Mouse (Mus musculus): ENCODE measurements around the gene Gm49601. TPM values are rescaled to one million over a fixed set of nuclear protein-coding genes. Genes with fewer than 3 reads are reported as not detected.

Gene Gm49601
- total RNA-seq, 4 experiments from 2014 or later: 3.6 to 8.5 (median 5.6) TPM

DNA sequence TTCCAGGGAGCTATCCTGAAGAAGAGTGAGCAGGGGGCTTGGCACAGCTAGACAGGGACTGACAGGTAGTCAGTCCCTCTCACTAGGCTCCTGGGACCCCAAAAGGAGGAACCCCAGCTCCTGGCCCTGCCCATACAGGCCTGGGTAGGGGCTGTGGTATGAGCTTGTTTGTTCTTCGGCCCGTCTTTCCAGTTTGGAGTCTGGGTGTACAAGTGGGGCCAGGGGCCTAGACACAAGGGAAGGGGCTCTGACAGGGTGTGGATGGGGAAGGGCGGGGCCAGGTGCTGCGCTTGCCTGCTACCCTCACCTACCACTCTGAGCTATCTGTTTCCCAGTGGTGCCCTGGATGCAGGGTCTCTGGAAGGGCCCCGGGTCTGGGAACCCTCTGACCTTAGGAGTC, 20.5 kb downstream of the Gm49601 start:
- no peak for DNase-seq

DNA sequence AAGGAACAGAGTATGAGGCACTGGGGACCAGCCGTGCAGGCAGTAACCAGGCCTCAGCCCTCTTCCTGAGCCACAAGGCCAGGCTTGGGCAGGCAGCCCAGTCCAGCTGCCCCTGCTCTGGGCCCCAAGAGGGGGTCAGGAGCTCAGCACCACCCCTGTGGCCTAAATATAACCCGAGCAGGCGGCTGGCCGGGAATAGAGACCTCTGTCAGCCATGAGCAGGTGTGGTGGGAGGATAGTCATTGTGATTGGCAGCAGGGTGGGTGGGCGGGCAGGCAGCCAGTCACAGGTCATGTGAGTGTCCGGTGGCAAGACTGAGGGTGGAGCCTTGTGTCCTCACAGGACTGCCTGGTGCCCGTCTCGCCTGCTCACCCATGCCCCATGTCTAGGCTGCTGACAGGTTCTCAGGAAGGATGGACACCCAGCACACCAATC, 21.9 kb downstream of the Gm49601 start:
- DNase-seq: no peak

DNA sequence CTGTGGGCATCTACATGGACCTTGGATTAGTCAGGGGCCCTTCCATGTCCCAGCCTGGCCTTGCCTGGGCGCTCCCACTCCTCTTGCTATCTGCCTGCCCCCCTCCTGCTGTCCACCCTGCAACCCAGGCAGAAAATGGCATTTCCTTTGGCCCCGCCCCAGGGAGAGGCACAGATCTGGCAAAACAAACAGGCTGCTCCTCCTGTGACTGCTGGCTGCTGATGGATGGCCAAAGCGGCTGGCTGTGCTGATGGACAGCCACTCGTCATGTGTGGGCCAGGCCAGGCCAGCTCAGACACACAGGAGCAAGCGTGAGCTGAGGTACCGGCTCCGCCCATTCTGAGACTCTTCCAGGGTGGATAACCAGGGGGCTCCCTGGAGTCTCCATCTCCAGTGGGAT, 24.8 kb downstream of the Gm49601 start:
- DNase-seq: no peak

DNA sequence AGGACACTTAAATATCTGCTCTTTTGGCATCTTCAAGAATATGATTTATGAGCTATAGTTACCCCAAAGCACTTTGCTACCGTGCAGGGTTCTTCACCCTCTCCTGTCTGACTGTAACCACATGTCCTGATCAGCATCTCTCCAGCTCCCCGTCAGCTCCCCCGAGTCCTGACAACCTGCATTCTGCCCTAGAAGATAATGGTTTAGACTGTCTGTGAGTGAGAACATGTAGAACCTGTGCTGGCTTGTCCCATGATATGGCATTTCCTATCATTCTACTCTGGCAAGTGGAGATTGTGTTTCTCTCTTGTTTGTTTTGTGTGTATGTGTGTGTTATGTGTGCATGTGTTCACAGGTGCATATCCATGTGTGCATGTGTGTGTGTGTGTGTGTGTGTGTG, 28.2 kb downstream of the Gm49601 start:
- DNase-seq: no peak

DNA sequence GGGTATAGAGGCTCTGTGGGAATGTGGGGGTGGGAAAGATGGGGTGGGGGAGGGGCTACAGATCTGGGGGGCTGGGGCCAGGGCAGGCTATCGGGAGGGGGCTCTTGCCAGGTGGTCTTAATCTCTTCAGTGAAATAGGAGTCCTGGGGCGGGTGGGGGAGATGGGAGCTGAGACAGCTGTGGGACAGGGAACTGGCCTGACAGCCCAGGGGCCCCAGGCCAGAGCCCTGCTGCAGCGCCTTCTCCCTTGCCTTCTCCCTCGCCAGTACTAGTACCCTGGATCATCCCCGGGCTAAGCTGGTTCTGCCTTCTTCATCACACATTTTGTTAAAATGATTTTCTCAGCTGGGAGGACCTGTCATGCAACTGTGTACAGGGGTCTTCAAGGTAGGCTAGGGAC, 30.0 kb downstream of the Gm49601 start:
- DNase-seq: no peak

DNA sequence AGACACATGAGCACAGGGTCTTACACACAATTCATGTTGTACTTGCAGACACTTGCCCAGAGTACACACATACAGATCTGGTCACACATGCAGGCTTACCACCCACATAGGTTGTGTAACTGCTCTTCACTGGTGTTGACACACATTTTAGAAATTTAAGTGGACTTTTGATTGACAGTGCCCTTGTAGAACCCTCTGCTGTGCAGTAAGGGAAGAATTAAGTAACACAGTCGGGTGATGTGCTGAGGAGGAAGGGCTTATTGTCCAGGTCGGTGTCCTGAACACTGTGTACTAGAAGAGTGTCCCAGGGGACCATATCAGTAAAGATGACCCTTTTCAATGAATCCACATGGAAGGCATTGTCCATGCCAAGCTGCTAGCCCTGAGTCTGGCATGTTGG, 32.3 kb downstream of the Gm49601 start:
- no peak for DNase-seq

DNA sequence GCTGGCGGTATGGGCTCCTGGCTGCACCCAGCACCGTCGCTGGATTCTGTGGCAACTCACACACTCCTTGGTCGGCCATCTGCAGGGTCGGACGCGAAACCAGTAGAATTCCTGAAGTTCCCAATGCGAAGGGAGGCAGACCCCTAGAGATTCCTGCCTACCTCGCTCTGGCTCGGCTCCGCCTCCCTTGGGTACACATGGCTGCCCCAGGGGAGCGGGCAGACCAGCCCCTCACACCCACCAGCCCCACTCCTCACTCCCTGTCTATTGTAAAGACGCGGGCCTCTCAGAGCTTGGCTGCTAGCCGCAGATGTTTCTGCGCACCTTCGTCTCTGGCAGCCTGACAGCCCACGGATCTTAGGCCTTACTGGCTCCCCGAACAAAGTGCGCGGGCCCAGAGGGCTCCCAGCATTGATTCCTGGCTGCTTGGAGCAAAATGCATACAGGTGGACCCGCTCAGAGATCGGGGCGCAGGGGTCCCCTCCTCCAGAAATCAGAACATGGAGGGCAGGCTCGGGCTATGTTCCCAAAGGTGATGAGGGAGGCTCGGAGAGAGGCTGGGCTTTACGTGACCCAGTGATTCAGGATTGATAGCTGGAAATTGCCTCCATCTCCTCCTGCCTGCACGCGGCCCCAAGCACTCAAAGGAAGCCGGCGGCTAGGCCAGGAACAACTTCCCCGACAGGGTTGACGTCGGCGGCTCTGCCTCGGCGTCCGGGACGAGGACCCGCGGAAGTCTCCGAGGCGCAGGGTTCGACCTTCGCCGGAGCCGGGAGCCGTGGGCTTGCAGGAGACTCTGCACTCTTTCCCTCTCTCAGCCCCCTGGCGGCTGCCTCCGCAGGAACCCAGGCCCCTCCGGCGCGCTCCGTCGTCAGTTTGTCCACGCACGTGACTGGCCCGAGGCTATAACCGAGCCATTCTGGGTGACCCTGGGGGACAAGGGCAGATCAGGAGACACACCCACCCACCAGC, 34.9 kb downstream of the Gm49601 start:
- no peak for DNase-seq

DNA sequence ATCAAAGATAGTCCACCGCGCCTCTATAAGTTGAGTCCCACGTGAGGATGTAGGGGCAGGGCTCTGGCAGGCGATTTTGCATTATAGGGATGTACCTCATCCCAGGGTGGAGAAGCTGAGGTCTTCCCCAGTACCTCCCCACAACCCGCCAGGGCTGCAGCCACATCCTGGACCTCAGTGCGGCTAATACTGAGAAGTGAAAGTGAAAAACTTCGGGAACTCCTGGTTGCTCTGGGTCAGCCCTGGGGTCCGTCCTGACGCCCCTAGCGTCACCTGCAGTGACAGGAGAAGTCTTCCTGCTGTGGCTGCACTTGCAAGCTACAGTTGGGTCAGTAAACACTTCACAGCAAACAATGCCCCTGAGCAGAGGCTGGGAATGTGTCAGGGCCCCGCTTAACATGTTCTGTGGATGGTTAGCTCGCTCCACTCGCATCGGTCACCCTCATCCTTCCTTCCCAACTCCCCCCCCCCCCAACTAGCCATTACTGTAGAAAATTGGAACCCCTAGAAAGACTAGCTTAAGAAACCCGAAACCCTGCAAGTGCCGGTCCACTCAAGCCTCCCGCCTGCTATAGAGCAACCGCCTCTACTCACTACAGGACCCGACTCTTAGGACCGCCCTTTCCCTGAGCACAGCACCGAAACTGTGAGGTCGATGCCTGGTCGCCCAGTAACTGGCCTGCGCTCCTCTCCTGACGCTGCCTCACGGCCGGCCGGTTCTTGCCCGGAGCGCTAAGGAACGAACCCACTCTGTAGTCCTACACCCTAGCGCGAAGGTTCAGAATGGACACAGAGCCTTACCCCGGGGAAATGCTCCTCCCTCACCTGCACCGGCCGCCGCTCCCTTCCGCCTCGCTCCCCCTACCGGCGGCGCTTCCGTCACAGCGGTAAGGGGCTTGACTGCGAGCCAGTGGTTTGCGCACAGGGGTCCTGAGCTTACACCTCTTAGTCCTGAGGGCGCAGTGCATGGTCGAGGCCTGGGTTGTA, 36.1 kb downstream of the Gm49601 start, which contains the start of gene Tbx1:
Tbx1 (minus strand) TSS at position 868 of the 987 bp plus-strand sequence.
- no peak for DNase-seq

DNA sequence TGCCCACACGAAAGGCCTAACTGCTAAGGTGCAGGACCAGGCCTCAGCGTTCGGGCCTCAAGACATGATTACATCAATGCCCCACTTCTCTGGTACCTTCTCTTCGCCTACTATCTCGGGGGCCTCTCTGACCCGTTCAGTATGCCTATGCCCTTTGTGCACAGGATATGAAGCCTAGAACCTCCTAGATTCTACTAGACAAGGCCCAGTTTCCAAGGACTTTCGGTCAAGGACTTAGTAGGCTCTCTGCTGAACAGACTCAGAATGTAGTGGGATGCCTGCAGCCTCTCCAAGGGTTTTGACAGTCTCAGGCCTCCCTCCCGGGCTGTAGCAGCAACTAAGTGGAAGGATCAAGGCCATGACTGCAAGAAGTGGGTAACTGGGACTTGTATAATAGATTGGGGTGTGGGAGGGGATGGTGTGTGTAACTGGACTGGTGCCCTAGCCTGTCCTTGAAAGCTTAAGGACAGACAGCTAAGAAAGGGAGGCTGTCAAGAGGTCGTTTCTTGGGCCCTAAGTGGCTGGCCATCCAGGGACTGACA, 37.1 kb downstream of the Gm49601 start:
- DNase-seq: no peak

DNA sequence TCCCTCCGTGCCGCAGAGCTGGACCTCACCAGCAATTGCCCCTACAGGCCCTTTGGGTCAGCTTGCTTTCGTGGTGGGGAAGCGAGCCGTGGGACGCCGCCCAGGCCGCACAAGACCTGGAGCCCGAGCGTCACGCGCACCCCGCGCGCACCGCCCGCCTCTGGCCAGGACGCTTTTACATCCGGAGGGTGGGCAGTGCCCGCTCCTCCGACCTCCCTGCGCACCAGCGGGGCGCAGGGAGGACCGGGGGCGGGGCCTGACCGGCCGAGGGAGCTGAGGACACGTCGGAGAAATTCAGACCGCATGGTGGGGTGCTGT, 37.5 kb downstream of the Gm49601 start:
- DNase-seq: no peak

DNA sequence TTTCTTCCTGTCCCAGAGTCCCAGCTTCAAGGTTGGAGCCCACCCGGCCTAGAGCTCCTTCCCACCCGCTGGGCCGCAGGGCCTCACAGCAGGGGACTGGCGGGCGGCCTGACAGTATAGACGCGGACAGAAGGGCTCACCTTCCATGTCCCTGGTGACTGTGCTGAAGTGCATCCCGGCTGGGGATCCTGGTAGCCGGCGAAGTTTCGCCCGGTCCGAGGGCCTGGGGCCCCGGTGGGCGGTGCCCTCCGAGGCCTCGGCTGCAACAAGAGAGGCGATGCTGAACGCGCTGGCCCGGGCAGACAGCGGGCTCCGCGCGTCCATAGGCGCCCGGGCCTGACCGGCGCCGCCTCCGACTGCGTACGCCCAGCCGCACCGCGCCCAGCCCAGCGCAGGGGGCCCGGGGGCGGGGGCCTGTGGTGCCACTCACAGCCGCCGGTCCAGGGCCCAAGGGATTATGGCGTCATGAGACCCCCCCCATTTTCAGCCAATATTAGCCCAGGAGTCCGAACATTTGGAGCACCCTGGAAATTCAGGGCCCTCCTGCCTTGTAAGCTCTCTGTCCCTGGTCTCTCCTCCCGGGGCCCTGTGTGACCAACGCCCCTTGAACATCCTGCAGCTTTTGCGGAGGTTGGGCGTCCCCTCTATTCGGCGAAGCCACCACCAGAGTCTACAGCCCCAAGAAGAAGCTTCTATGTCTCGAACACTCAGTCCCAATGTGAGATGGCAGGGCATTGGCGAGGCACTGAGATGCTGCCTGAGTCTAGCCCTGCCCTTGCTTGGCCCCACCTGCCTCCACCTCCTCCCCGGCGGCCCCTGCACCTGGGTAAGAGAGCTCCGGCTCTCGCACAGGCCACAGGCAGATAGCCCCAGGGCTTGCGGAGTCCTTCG, 38.1 kb downstream of the Gm49601 start:
- no peak for DNase-seq

DNA sequence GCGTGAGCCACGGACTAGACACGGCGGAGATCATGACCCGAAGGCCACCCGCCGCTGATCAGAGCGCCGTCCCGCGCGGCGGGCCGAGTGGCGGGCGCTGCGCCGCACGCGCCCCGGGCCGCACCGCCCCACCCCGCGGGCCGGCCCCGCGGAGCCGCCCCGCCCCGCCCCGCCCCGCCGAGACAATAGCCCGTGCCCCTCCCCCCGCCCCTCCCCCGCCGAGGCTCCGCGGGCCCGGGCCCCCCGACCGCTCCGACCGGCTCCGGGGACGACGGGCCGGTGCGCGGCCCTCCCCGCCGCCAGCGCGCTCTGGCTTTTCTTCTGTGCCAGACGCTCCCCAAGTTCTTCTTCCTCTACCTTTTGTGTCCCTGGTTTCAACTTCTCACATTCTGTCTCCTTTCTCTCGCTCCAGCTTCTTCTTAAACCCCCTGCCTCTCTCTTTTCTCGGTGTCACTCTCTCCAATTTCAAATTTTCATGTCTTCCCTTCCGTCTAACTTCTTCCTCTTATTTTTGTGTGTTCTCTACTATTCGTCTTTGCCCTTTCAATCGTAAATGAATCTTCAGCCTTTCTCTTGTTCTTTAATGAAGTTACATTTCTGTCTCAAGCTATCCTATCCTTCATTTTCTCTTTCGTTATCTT, 39.2 kb downstream of the Gm49601 start:
- DNase-seq: no peak

DNA sequence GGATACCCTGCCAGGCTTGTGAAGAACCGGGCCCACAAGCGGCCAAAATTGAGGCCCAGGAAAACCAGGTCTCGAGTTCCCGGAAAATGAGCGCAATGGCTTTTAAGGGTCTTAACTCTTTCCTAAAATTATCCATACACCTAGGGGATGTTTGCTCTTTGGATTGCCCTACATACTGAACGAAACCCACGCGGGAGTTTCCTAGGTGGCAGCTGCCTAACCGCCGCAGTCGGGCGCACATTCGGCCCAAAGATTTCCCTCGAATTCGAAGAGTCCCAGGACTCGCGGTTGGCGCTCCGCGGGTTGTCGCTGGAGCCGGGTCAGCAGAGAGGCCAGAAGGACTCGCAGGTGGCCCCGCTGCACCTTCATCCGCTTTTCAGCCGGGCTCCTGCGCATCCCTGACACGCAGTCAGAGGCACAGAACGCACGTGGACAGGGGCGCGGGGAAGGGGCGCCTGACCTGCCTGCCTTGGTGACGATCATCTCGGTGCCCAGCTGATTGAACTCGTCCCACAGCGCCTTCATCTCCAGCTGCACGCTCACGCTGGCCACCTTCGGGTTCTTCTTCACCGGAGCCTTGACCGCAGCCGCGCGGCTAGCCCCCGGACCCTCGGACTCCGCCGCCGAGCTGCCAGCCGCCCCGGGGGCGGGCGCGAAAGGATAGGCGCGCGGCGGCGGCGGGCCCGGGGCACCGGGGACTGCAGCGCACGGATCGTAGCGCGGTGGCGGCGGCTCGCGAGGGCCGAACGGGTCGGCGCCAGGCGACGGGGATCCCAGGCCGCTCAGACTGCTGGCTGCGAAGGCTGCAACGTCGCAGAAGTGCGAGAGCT, 39.9 kb downstream of the Gm49601 start:
- DNase-seq: no peak

DNA sequence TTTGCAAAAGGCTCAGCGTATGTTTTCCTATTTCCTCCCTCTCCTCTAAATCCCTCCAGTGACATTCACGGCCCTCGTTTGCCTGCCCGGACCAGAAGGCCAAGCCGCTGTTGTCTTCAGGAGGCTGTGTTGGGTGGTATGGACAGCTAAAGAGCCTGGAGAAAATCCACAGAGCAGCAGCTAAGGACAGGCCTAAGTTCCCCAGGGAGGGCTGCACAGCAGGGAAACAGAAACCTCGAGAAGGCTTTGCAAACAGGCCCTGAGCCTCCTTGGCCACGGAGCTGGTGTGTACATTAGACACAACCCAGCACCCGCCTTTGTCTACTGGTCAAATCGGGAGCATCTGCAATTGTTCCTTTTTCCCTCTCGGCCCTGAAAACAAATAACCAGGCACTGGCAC, 40.6 kb downstream of the Gm49601 start:
- no peak for DNase-seq

DNA sequence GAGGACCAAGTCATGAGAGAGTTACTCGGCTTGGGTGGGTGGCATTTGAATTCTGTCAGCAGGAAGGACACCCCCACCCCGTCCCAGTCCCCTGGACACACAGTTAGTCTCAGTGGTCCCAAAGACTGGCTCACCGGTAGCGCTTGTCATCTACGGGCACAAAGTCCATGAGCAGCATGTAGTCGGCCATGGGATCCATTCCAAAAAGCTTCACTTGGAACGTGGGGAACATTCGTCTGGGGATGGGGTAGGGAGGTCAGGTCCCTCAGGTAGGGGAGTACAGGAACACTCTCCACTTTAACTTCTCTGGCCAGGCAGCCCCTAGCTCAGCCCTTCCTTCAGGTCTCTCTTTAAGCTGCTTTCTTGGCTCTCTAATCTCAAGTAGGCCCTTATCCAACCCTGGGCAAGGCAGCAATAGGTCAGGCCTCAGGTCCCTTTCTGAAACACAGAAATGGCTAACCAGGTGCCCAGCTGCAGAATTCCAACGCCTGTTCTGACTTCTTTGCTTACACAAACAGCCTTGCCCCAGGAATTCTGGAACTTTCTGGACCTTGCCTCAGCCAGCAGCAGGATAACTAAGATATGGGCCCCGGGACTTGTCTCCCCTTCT, 41.2 kb downstream of the Gm49601 start:
- no peak for DNase-seq

DNA sequence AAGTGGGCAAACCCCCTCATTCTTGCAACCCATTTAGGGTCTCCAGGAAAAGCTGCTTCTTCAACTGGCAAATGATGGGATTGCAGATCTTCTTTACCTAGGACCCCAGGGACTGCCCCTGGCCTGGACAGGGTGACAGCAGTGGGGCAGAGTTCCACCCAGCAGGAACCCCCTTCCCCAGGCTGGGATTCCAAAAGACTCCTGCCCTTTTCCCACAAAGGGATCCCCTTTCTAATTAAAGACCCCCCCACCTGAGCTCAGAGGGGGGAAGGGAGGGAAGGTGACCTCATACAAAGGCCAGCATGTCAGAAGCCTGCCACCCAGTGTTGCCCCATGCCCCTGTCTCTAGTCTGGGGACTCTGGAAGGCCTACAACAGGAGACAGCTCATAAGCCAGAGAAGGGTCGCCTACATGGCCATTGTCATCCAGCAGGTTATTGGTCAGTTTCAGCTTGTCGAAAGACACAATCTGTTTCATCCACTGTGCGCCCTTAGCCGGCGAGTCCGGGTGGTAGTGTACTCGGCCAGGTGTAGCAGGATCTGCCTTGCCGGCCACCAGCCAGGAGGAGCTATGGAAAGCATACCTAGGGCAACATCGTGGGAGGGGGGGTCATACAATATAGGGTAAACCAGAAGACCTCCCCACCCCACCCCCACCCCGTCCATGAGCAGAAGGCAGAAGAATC, 42.4 kb downstream of the Gm49601 start:
- DNase-seq: no peak

DNA sequence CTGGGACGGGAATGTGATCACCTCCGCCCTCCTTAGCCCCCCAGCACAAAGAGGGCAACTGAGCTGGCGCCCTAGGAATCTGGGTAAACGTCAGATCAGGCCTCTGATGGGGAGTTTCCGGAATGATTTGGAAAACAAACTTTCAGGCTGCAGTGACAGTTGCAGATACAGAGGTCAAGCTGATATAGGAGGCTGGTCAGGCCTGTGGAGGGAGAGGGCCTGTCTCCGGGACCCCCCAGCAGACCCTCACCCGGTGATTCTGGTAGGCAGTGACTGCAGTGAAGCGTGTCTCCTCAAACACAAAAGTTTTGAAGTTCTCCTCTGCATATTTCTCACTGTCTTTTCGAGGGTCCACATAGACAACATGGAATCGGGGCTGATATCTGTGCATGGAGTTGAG, 43.1 kb downstream of the Gm49601 start:
- DNase-seq: no peak

DNA sequence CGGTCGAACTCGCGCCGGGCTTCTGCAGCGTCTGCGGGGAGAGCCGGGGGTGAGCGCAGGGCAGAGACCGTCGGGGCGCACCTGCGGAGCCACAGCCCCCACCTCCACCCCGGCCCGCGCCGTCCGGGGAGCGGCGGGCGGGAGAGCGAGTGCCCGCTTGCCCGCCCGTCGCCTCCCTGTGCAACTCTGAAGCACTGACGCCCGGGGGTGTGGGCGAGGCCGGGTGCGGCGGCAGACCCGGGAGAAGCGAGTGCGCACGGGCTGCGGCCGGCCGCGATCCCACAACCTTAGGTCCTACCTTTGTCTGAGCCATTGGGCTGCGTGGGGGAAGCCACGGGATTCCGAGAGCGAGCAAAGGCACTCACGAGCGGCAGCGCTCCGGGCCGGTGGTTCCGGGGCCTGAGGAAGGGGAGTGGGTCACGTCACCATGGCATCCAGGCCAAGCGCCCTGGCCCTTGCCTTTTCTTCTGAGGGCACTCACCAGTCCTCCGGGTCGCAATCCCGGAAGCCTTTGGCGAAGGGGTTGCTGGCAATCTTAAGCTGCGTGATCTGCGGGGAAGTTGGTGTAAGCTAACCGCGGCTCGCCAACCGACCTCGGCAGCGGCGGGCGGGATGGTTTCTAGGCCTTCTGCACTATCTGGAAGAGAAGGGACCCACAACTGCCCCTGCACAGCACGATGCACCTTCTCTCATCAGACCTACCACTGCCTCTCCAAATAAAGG, 43.6 kb downstream of the Gm49601 start:
- DNase-seq: no peak
